Mouse (Mus musculus) bone marrow, adult 2 months (tissue): ENCODE measurements around the gene Abca7. TPM values are rescaled to one million over a fixed set of nuclear protein-coding genes. Genes with fewer than 3 reads are reported as not detected.
A peak's percentile ranks its signal among the peaks of the same experiment; 100 is the strongest.

ENCODE experiments used
- H3K27ac ChIP-seq: fragments of 200-500 bp; 2 replicates; pipeline ENCODE4 v1.5.1; 2012; ENCODE audit warnings: low read depth, mild to moderate bottlenecking, control low read depth, inconsistent platforms, low read length; ENCODE audit not compliant: control insufficient read depth, poor library complexity, insufficient read depth
- H3K4me1 ChIP-seq: fragments of 200-500 bp; 2 replicates; pipeline ENCODE4 v1.6.1; 2011; ENCODE audit warnings: low read length; ENCODE audit not compliant: control insufficient read depth, insufficient read depth
- H3K4me3 ChIP-seq: fragments of 200-500 bp; replicated peaks from 2 replicates; pipeline ENCODE3; 2011; ENCODE audit warnings: mild to moderate bottlenecking, low read depth, low read length, control low read depth; ENCODE audit not compliant: control insufficient read depth
- CTCF ChIP-seq: fragments of 200-500 bp; IDR thresholded peaks from 2 replicates; pipeline ENCODE4 v1.5.1; 2011; ENCODE audit warnings: low read length, control low read depth; ENCODE audit not compliant: control insufficient read depth, insufficient read depth
- POLR2A ChIP-seq: fragments of 200-500 bp; IDR thresholded peaks from 2 replicates; pipeline ENCODE4 v1.6.1; 2011; ENCODE audit warnings: low read depth, mild to moderate bottlenecking, control low read depth, low read length, borderline replicate concordance; ENCODE audit not compliant: control insufficient read depth
- WGBS: fragments of 180-500 bp; shearing (Covaris S2); methylation state at CpG from one replicate; pipeline ENCODE4 v1.1.7; 2018; 5-methylcytosine and 5-hydroxymethylcytosine counted together
- polyA plus RNA-seq: library from polyadenylated mRNA; stranded (reverse); fragments of >200 nt; gene quantifications from 2 replicates; pipeline ENCODE4 v1.2.4, GENCODE M21; 2011; ENCODE audit warnings: low replicate concordance; ENCODE audit not compliant: missing spikeins, insufficient read depth, insufficient read length

The Abca7 gene
- polyA plus RNA-seq, 1 experiment, result 96.9 TPM

GRCm38 (mm10) chr10:80004233-80004705 lies 8.0 kb downstream of the Abca7 start:
- WGBS, result 77% methylated on average over 8 of the region's 8 CpGs
- TF ChIP-seq POLR2A (no peak), CTCF (no peak)
- Histone ChIP-seq H3K4me3 (no peak overlapping the region), H3K4me1 (no peaks in the 10 kb centered on the region), H3K27ac (no peak overlapping the region)

GRCm38 (mm10) chr10:80011740-80012139 lies 15.4 kb downstream of the Abca7 start:
- WGBS, result 95% methylated on average over 6 of the region's 6 CpGs
- TF ChIP-seq CTCF, result no peak
- no peak for TF ChIP-seq POLR2A
- no peak overlapping the region for H3K27ac ChIP-seq
- no peak overlapping the region for H3K4me3 ChIP-seq
- H3K4me1 ChIP-seq, result peaks cover 5% of the 10 kb centered on the region; the same call in 1 of the 2 replicates

GRCm38 (mm10) chr10:80013609-80014008 lies 17.3 kb downstream of the Abca7 start:
- TF ChIP-seq POLR2A (no peak), CTCF (no peak)
- peaks cover 6% of the 10 kb centered on the region; the same call in 1 of the 2 replicates for H3K4me1 ChIP-seq
- H3K27ac ChIP-seq, result no peak overlapping the region; the same call in 1 of the 2 replicates
- H3K4me3 ChIP-seq, result no peak overlapping the region
- WGBS, result 90% methylated on average over 25 of the region's 25 CpGs

GRCm38 (mm10) chr10:80014484-80015290 lies 18.4 kb downstream of the Abca7 start:
- Histone ChIP-seq H3K27ac (peak overlapping the region; percentile 43), H3K4me1 (peaks cover 7% of the 10 kb centered on the region; the same call in 1 of the 2 replicates), H3K4me3 (no peak overlapping the region)
- TF ChIP-seq CTCF (peak; percentile 58), POLR2A (peak; percentile 30; the same call in 1 of the 2 replicates)
- 69% methylated on average over 28 of the region's 28 CpGs for WGBS

- H3K4me1 ChIP-seq, result peaks cover 7% of the 10 kb centered on the region; the same call in 1 of the 2 replicates
- H3K27ac ChIP-seq, result peak overlapping the region; percentile 60; the same call in 1 of the 2 replicates
- no peak overlapping the region for H3K4me3 ChIP-seq
- 88% methylated on average over 10 of the region's 10 CpGs for WGBS
- TF ChIP-seq CTCF, result no peak
- no peak for TF ChIP-seq POLR2A
Measured at GRCm38 (mm10) chr10:80015583-80015982, 19.3 kb downstream of the Abca7 start.

GRCm38 (mm10) chr10:80016511-80016910 lies 20.2 kb downstream of the Abca7 start, which contains the start of gene Arhgap45:
Gene Arhgap45, plus strand, starts transcription at chr10:80016653.
- 4% methylated on average over 11 of the region's 11 CpGs for WGBS
- TF ChIP-seq CTCF (no peak), POLR2A (peak; percentile 82)
- peak within 1 kb of the TSS; percentile 98 for H3K27ac ChIP-seq
- peak within 1 kb of the TSS; percentile 92 for H3K4me3 ChIP-seq
- peaks cover 7% of the 10 kb centered on the region; the same call in 1 of the 2 replicates for H3K4me1 ChIP-seq

- peak overlapping the region; percentile 92 for H3K4me3 ChIP-seq
- peak overlapping the region; percentile 89 for H3K27ac ChIP-seq
- H3K4me1 ChIP-seq, result peaks cover 7% of the 10 kb centered on the region
- 3% methylated on average over 10 of the region's 10 CpGs for WGBS
- no peak for TF ChIP-seq CTCF
- TF ChIP-seq POLR2A, result no peak
Measured at GRCm38 (mm10) chr10:80016931-80017330, 20.6 kb downstream of the Abca7 start.

- TF ChIP-seq CTCF (no peak), POLR2A (no peak)
- peak overlapping the region; percentile 98 for H3K27ac ChIP-seq
- H3K4me1 ChIP-seq, result peaks cover 8% of the 10 kb centered on the region
- 4% methylated on average over 3 of the region's 3 CpGs for WGBS
- H3K4me3 ChIP-seq, result peak overlapping the region; percentile 92
Measured at GRCm38 (mm10) chr10:80017361-80017760, 21.1 kb downstream of the Abca7 start.
